Mouse (Mus musculus) G1E (cell line): Measurements from ENCODE around the gene Rnd1. TPM values are rescaled to one million over a fixed set of nuclear protein-coding genes. Genes with fewer than 3 reads are reported as not detected.

ENCODE experiments used
- ATAC-seq: 2 replicates; pipeline ENCODE4 v1.8.0; 2016; ENCODE audit warnings: mild to moderate bottlenecking; ENCODE audit not compliant: insufficient number of reproducible peaks, poor library complexity, low FRiP score, severe bottlenecking; ENCODE audit errors: extremely low read depth
- DNase-seq: peaks from one replicate; pipeline ENCODE4 v3.0.0; 2012; ENCODE audit warnings: low spot score
- H3K27me3 ChIP-seq: 2 replicates; pipeline ENCODE4 v1.6.1; 2012; ENCODE audit warnings: mild to moderate bottlenecking, low read length, inconsistent platforms; ENCODE audit not compliant: insufficient read depth
- H3K36me3 ChIP-seq: replicated peaks from 2 replicates; pipeline ENCODE3; 2012; ENCODE audit warnings: mild to moderate bottlenecking, inconsistent platforms
- H3K4me1 ChIP-seq: 2 replicates; pipeline ENCODE4 v1.6.1; 2012; ENCODE audit warnings: low read depth, low read length, inconsistent platforms, mixed read lengths; ENCODE audit not compliant: insufficient read depth
- H3K4me3 ChIP-seq: 2 replicates; pipeline ENCODE4 v1.5.1; 2012; ENCODE audit warnings: low read depth, mild to moderate bottlenecking, inconsistent platforms, low read length, moderate library complexity, mixed read lengths
- H3K9me3 ChIP-seq: replicated peaks from 2 replicates; pipeline ENCODE4 v1.6.1; 2012; ENCODE audit warnings: inconsistent platforms
- CTCF ChIP-seq: IDR thresholded peaks from 2 replicates; pipeline ENCODE4 v1.5.1; 2012; ENCODE audit warnings: low read depth, low read length, inconsistent platforms, mixed read lengths
- GATA1 ChIP-seq: IDR thresholded peaks from 2 replicates; pipeline ENCODE4 v1.6.1; 2012; ENCODE audit warnings: borderline replicate concordance, low read length, inconsistent platforms, mixed read lengths
- GATA2 ChIP-seq: IDR thresholded peaks from 2 replicates; pipeline ENCODE4 v1.6.1; 2012; ENCODE audit warnings: low read depth, low read length, inconsistent platforms, borderline replicate concordance
- POLR2AphosphoS5 ChIP-seq: IDR thresholded peaks from 2 replicates; pipeline ENCODE4 v1.6.1; 2012; ENCODE audit warnings: low read depth, low read length, inconsistent platforms; ENCODE audit not compliant: insufficient replicate concordance
- TAL1 ChIP-seq: conservative IDR thresholded peaks from 2 replicates; pipeline ENCODE4 v1.6.1; 2012; ENCODE audit warnings: low read depth, low read length, inconsistent platforms, mixed read lengths
- polyA plus RNA-seq: library from polyadenylated mRNA; stranded (reverse); fragments of >175 nt; gene quantifications from 2 replicates; pipeline ENCODE4 v1.2.3, GENCODE M21; 2012
- total RNA-seq, 2 experiments: library from RNA; stranded (forward) in 1 of 2; stranded (reverse) in 1 of 2; fragments of 200-1000 nt in 1 of 2; fragments of >200 nt in 1 of 2; fragmentation: Nextera tagmentation in 1 of 2; gene quantifications; 2 replicates each; pipeline ENCODE4 v1.2.3; 2014 to 2017

The Rnd1 gene
- total and polyA plus RNA-seq, 3 experiments = 1.1 to 3.2 (median 1.2) TPM

DNA sequence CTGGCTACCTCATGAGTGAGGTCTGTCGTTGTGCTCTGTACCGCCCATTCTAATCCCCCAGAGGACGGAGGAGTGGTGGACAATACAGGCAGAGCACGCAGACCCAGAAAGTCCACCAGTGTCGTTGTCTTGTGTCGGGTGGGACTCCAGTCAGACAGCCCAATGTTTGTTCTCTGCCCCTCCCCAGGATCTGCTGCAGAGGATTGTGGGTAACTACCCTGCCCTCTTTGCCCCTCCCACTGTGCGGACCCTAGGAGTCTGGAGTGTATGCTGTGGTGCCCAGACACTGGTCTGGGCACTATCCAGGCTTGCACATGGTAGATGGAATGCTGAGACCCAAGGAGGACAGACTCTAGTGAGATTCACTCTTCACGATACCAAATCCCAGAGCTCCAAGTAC is 19.0 kb upstream of the Rnd1 start:
- peaks cover 43% of the 10 kb centered on the region for H3K27me3 ChIP-seq
- ATAC-seq (no peak), DNase-seq (no peak)
- TF ChIP-seq TAL1 (no peak), POLR2AphosphoS5 (no peak), GATA2 (no peak), GATA1 (no peak), CTCF (no peak)
- peaks cover 28% of the 10 kb centered on the region for H3K4me1 ChIP-seq
- no peaks in the 10 kb centered on the region for H3K9me3 ChIP-seq
- no peak overlapping the region for H3K4me3 ChIP-seq
- no peaks in the 10 kb centered on the region for H3K36me3 ChIP-seq

DNA sequence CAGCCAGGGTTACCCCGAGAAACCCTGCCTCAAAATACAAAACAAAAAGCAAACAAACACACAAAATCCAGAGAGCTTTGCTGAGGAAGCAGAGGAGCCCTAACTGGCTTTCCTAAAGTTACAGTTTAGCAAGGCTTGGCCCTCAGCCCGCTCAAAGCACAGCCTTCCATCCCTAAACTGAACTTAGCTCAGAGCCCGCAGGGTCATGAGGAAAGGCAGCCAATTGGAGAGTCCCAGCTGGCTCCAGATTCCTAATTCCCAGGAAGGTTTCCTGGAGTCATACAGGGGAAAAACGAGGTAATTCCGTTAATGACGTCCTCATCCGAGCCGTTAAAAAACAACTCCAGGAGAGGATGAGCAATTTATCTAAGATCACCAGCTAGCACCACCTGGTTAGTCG is 18.5 kb upstream of the Rnd1 start:
- ATAC-seq = no peak
- no peaks in the 10 kb centered on the region for H3K9me3 ChIP-seq
- no peaks in the 10 kb centered on the region for H3K36me3 ChIP-seq
- DNase-seq = no peak
- H3K4me1 ChIP-seq = peaks cover 30% of the 10 kb centered on the region
- H3K4me3 ChIP-seq = no peak overlapping the region
- H3K27me3 ChIP-seq = peaks cover 42% of the 10 kb centered on the region
- no peak for TF ChIP-seq CTCF

DNA sequence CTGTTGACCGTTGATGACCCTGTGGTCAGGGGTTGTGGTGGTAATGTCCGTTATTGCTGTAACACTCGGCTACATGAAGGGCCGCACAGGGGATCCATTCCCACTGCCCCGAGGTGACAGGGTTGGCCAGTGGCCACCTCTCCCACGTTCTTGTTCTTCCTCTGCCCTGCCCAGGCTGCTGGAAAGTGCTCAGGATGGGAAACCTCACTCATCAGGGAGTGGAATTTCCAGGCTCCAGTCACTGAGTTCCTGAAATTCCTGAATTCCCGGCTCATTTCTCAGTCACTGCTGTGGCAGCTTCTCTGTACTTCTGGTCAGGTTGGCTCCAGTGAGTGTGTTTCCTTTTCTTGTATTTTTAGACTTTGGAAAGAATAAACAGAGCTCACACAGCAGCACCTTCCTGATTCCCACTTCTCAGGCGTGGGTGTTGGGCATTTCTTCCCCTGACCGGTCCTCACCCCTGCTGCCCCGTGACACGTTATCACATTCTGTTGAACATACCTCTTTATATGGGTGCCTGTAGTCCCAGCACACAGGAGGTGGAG is 15.0 kb upstream of the Rnd1 start:
- H3K4me1 ChIP-seq = peaks cover 34% of the 10 kb centered on the region
- no peaks in the 10 kb centered on the region; the same call in 1 of the 2 replicates for H3K9me3 ChIP-seq
- peaks cover 44% of the 10 kb centered on the region for H3K27me3 ChIP-seq
- DNase-seq (no peak), ATAC-seq (no peak)
- H3K36me3 ChIP-seq = no peaks in the 10 kb centered on the region
- TF ChIP-seq CTCF (no peak), GATA2 (no peak), TAL1 (no peak), GATA1 (no peak), POLR2AphosphoS5 (no peak)
- no peak overlapping the region for H3K4me3 ChIP-seq

DNA sequence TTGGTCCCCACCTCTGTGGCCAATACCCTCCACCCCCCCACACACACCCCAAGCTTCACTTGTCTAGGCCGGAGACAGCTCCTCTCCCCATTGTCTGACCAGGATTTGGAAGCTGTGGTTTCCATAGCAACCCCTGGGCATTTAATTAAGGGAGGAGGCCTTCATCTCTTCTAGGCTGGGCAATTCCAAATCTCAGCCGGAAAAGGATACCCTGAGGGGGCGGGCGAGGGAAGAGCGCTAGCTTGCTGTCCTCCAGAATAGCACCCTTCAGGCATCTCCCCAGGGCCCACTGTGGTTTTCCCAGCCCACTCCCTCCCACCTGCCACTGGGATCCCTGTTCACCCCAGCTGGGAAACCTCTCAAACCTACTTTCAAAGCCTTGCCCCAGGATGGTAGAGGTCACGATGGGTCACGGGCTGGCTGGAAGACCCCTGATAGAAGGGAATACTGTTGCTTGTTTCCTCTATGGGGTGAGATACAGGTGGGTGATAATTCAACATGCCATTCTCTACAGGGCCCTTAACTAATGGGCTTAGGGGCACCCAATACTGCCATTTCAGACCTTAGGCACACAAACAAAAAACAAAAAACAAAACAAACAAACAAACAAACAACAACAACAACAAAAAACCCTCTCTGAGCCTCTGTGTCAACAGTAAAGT is 14.4 kb upstream of the Rnd1 start:
- Histone ChIP-seq H3K4me1 (peaks cover 34% of the 10 kb centered on the region), H3K4me3 (no peak overlapping the region), H3K36me3 (no peaks in the 10 kb centered on the region), H3K27me3 (peaks cover 44% of the 10 kb centered on the region), H3K9me3 (no peaks in the 10 kb centered on the region; the same call in 1 of the 2 replicates)
- ATAC-seq (no peak), DNase-seq (no peak)
- TF ChIP-seq TAL1 (no peak), CTCF (no peak), POLR2AphosphoS5 (no peak)

DNA sequence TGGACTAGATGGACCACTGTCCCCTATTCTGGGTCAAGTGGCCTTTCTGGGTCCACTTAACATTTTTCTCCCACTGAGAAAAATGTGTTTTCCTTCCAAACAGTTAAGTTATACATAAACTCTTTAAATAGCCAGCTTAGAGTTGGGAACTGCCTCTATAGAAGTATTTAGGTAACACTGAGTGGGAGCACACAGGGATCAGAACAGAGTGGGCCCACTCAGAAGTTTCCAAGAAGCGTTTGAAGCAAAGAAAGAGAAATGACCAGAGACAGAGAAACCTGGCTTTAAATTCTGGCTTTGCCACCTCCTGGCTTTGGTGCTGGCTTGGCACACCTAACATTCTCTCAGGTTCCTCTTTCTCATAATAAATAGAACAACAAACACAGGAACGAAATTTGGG is 12.4 kb upstream of the Rnd1 start:
- TF ChIP-seq TAL1 (no peak), GATA1 (no peak), POLR2AphosphoS5 (no peak), GATA2 (no peak), CTCF (no peak)
- peaks cover 36% of the 10 kb centered on the region for H3K27me3 ChIP-seq
- peaks cover 37% of the 10 kb centered on the region for H3K4me1 ChIP-seq
- DNase-seq (no peak), ATAC-seq (no peak)
- no peaks in the 10 kb centered on the region for H3K36me3 ChIP-seq
- H3K4me3 ChIP-seq = no peak overlapping the region
- H3K9me3 ChIP-seq = peaks cover 2% of the 10 kb centered on the region

DNA sequence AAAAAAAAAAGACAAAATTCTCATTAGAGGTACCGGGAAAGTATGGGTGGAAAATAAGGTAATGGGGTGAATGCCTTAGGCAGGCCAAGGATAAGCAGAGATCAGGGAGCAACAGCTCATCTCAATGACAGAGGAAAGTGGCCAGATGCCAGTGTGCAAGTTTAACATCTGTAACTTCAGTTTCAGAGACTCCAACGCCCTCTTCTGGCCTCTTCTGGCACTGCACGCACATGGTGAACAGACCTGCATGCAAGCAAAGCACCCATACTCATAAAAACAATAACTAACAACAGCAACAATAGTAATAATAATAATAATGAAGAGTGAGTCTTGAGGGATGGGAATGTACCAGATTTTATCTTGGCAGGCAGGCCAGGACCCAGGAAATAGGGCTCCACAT is 8.7 kb upstream of the Rnd1 start:
- no peak overlapping the region for H3K4me3 ChIP-seq
- peaks cover 63% of the 10 kb centered on the region for H3K4me1 ChIP-seq
- ATAC-seq (no peak), DNase-seq (no peak)
- no peak for TF ChIP-seq GATA1
- no peak for TF ChIP-seq TAL1
- TF ChIP-seq POLR2AphosphoS5 = no peak
- TF ChIP-seq CTCF = 0 out of 2 replicates have a peak, but pooled peaks have one; percentile 15
- peaks cover 2% of the 10 kb centered on the region for H3K9me3 ChIP-seq
- H3K27me3 ChIP-seq = peaks cover 20% of the 10 kb centered on the region
- H3K36me3 ChIP-seq = no peaks in the 10 kb centered on the region

DNA sequence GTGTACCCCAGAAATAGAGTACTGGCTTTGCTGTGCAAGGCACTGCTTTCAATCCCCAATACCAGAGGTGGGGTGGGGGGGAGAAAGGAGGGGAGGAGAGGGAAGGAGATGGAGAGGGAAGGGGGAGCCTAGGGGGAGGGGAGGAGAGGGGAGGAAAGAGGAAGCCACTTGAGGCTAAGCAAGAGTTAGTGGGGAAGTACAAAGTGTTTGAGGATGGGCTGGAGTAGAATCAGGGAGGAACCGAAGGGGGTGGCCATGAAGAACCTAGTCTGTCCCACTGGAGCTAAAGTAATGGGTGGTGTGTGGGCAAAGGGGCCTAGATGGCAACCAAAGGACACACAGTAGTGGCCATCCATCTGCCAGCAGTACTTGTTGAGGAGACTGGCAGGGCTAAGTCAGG is 6.5 kb upstream of the Rnd1 start:
- Histone ChIP-seq H3K36me3 (no peaks in the 10 kb centered on the region), H3K4me1 (peaks cover 73% of the 10 kb centered on the region), H3K9me3 (peaks cover 2% of the 10 kb centered on the region), H3K27me3 (peaks cover 10% of the 10 kb centered on the region), H3K4me3 (no peak overlapping the region; the same call in 1 of the 2 replicates)
- no peak for ATAC-seq
- peak; percentile 60 for DNase-seq
- TF ChIP-seq CTCF = no peak
- TF ChIP-seq TAL1 = no peak
- no peak for TF ChIP-seq POLR2AphosphoS5
- no peak for TF ChIP-seq GATA2
- TF ChIP-seq GATA1 = no peak
